Mouse (Mus musculus) urinary bladder, postnatal 14 days (tissue): ENCODE measurements at regions not wholly inside any gene's neighbourhood (a gene's known extent, or its start where the extent isn't known, plus 50 kb on each side); places are given as distances from the start of the nearest gene placed in this dataset.

Experiments used
- DNase-seq: peaks from one replicate; pipeline ENCODE4 v3.0.0; 2021; ENCODE audit warnings: low spot score

DNA sequence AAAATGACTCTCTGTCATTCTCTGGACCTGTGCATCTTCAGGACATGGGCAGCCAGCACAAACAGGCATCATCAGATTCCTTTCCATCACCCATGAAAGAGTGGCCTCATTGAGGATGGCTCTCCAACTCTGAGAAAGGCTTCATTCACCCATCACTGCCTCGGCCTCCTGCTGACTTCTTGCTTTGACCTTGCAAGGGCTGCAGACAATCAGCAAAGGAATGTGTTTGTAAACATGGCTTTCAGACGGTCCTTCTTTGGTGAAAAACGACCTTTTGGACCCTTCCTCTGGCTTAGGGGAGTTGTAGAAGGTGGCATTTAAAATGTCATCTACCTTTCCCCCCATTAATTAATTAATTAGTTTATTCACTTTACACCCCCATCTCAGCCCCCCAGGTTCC is 134.3 kb downstream of the Moxd1 start:
- no peak for DNase-seq

DNA sequence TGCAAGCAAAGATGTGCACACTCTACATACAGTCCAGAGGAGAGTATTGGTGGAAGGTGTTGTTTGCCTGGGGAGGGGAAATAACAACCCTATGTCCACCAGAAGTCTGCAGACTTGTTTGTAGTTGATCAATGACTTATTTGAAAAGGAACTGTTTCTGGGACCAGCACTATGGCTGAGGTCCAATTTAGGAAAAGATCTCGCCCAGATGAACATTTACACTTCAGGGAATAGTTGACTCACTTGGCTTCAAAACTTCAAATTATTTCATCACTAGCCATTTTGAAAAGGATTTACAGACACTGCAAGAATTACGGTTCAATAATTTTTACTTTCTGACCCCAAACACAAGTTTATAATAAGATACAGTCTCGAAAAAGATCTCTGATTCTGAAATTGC is 138.1 kb downstream of the Moxd1 start:
- no peak for DNase-seq

DNA sequence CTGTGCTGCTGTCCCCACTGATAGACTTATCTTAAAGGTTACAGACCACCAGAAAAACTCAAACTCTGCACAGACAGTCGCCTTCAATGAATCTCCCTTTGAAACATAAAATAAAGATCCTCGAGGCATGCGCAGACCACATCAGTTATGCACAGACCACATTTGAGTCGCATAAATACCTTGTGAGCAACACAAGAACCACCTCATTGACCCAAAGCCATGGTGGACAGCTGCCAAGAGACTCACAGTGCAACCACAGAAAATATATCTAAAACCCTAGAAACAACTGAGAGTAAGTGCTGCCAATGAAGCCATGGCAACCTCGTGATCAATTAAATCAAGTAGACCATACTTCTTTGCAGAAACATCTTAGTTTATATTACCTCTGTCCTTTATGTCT is 142.1 kb downstream of the Moxd1 start:
- DNase-seq = no peak

DNA sequence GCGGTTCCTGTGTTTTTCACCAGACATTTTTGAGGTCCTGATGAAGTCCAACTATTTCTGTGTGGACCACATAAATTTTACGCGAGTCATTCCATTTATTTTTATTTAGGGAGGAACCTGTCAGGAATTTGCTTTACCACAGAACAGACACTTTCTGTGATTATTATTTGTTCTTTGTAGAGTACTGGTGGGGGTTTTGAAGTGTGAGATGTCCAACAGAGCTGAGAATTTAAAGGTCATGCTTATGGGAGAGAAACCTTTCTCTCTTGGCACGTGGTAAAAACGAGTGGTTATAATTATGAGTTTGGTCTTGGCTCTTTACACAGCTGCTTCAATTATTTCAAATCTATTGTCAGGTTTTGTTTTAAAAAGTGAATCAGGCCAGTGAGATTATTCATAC is 143.7 kb downstream of the Moxd1 start:
- no peak for DNase-seq

DNA sequence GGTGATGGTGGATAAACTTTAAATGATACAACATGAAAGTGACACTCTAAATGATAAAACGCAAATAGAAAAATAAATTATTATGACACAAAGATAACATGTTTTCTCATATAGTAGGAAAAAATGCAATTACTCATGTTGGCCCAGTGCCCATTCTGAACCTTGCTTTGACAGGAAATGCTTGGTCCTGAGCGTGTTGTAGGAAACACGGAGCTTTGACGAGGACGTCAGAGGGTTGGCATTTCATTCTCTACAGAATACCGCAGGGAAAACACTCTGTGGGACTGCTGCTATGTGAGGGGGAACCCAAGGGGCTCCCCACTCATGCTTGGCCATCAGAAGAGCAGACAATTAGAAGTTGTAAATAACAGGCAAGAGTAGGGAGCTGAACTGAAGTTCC is 150.6 kb downstream of the Moxd1 start:
- peak; percentile 60 for DNase-seq

DNA sequence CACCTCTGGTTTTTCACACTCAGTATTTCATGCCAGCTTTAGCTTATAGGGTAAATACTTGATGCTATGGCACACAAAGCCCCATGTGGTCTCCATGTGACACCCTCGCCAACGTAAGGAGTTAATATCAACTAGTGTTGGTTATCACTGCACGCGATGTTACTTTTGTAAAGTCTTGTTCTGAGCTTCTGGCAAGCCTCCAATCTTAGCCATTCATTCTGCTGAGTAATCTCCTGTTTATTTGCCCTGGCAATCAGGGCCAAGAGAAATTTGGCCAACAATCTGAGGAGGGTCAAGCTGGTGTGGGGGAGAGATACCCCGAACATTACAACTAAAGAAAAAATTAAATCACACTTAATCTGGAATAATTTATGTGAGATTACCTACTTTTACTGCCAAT is 156.0 kb downstream of the Moxd1 start:
- peak; percentile 35 for DNase-seq

DNA sequence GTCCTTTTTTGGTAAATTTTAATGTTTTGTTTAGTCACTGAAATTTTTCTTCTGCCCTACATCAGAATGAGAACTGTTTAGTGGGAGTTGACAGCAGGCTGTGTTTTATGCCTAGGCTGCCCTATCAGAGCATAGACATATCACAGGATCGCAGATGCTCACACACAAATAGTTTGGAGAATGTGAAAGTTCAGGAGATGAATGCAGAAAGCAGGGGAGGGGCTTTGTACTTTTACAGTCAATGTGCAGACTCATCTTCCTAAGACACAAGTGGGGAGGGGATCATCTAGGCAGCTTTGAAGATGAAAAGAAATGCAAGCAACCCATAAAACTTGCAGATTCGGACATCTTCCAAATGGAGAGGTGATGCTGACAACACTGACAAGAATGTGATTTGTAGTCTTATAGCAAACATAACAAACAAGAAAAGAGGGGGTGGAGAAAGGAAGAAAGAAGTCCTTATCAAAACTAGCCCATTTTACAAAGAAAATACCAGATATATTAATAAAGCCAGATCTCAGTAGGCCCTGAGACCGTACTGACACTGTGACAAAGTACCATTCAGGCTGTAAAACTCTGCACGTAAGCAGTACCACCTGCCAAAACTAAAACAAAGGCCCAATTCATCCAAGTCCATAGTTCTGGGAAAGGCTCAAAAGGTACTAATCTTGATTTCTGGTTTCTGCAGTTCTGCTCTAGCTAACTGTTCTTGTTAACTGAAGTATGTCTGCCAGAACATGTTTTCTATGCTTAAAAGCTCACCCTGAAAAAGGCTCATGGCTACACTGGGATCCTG is 157.4 kb downstream of the Moxd1 start:
- DNase-seq = no peak

DNA sequence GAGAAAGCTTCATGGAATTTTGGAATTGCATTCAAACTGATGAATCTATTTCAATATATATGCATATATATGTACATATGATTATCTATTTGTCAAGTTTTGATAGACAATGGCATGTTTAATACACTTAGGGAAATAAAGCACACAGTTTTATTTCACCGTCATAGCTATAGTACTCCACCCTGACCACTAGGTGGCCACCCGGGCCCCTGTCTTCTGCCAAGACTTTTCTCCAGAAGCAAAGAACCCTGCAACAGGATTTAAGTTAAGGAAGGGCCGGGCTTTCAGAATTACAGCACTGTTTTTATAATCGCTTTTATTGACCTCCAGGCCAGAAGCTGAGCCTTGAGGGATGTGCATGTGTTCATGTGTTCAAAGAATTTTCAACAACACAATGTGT is 158.6 kb downstream of the Moxd1 start:
- DNase-seq = peak; percentile 37

DNA sequence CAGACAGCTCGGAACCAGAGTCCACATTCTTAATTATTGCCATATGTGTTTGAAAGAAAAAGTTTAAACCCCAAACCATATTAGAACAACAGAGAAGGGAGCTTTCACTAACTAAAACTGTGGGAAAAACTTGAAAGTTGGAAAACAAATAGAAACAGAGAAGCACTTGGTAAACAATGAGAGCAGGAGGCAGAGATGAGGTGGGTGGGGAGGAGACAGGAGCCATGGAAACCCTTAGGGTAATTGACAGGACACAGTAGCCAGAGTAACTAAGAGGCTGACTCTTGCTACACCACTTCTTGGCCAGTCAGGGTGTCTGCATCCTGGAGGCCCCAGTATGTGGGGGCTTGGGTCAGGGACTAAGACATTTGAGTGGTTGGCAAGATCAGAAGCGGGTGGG is 160.7 kb downstream of the Moxd1 start:
- no peak for DNase-seq

DNA sequence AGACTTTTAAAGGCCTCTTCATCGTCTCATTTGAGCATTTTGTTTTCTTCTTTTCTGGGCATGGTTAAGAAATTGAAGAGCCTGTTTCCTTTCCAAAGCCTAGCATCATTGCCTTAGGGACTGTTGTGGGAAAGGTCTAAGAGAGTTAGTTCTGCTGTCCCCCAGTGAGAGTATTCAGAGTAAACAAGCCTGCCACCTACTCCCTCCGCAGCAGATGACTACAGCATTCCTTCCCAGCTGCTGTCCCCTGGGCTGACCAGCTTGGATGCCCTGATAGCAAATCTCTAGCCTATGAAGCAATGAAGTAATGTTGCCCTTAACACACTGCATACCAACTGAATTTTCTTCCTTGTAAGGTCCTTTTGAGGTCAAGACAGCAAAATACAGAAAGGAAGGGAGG is 164.9 kb downstream of the Moxd1 start:
- DNase-seq = no peak

DNA sequence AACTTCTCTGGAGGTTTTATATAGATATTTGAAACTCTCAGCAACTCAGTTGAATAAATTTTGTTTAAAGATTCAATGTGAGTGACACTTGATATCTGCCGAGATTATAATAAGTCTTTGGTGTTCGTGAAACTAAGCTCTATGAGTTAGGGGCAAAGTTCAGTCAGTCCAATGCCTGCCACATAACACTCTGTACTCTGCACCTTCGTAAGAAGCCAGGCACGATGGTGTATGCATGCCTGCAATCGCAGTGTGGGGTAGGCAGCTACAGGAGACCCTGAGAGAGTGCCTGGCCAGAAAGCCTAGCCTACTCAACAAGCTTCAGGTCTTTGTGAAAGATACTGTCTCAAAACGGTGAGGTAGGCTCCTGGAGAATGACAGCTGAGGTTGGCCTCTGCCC is 167.7 kb downstream of the Moxd1 start:
- DNase-seq = no peak

DNA sequence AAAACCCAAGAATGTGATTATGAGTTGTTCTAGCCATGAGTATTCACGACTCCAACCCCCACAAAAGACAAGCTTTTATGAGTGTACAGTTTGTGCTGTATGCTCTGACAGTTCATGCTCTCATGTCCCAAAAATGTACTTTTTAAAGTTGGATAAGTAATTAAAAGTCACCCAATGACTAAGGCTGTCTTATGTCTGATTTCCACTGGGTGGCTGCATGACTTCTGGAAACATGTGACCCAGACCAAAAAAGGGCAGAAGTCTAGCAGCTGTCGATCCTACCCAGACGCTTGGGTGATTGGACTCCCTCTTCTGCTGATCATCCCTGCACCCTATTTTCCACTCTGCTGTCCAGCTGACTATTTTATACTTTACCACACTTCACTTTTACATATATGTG is 168.7 kb downstream of the Moxd1 start:
- no peak for DNase-seq

DNA sequence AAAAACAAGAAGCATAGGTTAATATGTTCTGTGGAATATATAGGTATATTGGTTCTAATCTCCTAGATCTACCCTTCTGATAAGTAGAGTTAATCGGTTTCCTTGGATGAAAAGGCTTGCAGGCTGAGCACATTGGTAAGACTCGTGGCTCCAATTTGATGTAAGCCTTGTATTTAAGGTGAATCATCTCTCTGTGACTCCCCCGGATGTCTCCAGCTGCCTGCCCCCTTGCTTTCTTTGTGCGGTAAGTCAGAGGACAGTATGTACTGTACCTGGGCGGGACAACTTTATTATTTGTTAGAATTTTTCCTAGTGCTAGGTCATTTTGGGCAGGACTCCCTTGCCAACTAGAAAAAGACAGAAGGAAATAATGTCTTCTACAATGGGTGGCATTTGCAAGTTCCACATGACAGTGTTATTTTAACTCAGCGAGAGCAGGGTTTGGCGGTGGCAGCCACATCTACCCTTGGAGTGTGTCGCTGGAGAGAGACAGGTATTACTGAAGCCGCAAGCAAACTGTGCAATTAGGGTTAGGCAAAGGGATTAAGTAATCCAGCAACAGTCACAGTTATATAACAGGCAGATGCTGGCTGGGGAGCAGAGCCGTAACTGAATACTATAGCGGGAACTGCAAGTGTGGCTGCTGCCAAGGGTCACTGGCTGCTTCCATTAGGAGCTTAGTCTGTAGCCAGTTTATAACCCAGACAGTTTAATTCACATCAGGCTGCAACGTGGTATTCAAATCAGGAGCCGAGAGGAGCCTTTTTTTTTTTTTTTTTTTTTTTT is 172.9 kb downstream of the Moxd1 start:
- DNase-seq = peak; percentile 59

DNA sequence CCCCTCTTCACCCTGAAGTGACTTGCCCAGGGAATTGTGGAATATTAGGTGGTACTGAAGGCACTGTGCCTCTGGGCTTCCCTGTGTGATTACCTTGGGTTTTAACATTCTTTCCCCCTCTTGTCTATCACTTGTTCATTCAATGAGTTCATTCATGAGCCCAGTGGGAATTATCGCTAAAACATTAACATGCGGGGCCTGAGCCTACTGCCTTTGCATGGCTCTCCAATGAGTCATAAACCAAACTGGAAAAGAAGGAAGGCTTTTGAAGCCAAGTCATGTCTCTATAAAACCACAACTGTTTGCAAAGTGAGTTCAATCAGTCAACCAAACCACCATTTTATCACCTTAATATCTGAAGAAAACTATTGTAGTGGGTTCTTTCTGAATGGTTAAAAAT is 173.8 kb downstream of the Moxd1 start:
- DNase-seq = peak; percentile 22

DNA sequence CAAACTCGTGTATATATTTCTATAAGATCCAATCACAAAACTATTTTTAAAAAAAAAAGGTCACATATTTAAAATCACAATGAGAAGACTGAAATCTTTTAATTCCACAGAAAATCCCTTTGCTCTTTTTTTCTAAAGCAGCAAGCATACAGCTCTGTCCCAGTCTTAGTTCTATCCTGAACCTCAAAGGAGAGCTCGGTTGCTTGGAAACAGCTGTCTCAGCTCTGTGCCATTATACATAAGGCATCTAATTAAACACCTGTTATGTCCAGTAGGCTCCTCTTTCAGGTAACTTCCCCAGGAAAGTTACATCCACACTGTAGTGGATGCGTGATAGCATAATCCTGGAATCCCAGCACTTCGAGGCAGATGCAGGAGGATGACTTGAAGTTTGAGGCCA is 181.5 kb downstream of the Moxd1 start:
- DNase-seq = no peak

DNA sequence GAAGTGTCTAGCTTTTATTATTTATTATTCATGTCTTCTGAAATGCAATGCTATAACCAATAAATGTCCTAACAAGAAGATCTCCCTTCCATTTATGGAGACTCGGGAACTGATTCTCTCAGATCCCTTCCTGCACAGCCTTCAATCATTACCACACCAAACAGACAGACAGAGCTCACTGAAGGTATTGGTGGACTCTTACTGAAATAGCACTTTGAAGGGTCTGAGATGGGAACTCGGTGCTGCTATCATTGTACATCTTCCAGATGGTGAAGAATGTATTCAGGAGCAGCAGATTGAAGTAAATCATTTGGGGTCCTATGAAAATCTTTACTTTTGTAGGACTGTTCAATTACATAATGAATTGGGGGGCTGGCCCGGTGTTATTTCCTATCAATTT is 183.6 kb downstream of the Moxd1 start:
- DNase-seq = no peak

DNA sequence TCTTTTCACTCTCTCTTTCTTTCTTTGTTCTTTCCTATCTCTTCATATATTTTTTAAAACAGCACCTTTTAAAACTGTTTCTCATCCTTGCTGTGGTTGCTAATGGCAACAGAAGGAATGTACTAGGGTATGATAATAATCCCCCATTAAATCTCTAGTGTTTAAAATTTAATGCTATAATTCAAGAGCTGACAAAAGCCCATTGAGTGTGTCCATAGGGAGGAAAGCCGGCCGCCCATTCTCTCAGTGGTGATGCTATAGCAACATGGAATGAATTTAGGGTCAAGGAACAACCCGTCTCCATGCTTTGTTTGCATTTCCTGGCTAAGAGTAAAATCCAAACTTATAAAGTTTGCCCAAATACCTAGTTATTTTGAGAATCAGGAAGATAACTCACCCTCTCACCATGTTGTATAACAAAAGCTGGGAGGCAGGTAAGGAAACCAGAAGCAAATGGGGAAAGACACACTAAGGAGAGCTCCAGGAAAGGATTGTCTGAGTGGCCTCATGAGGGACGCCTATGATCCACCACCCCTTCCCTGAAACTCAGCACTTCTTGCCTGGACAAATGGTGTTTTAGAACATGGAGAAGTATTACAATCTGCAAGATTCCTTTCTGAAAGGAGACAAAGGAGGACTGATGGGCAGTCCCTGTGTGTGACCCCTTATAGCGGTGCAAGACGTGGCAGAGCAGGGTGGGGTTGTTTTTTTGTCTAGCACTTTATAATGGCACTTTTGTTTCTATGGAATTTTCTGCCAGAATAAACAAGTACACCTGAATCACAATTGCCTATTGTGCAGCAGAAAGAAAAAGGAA is 184.3 kb downstream of the Moxd1 start:
- DNase-seq = no peak

DNA sequence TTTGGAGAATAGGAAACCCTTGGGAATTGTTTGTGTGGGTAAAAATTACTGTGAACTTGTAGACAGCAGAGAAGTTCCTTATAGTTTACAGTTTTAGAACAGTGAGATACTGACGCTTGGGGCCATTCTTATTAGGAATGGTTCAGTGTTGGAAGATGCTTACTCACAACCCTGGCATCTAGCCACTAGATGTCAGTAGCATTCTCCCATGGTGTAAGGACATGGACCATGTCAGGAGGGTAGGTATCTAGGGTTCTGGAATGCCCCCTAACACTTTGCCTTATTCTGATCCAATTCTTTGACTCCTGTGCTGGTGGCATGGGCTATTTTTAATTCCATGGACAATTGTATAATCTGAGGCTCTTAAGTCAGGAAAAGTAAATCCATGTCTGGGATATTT is 185.3 kb upstream of the Ccn2 start:
- no peak for DNase-seq

DNA sequence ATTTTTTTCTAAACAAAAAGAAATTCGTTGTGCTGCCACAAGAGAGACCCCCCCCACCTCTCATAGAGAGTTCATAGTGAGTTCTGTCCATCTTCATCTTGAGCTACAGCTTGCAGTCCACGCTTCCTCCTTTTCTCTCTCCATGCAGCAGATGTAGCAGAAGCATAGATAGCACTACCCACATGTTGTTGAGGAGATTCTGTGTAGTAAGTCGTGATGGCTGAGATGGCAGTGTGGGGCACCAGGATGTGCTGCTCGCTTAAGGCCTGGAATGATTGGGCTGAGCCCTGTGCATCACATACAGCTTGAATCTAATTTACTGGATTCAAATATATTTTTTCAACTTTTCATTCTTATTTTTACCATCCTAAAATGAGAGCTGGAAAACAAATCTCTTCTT is 184.4 kb upstream of the Ccn2 start:
- no peak for DNase-seq

DNA sequence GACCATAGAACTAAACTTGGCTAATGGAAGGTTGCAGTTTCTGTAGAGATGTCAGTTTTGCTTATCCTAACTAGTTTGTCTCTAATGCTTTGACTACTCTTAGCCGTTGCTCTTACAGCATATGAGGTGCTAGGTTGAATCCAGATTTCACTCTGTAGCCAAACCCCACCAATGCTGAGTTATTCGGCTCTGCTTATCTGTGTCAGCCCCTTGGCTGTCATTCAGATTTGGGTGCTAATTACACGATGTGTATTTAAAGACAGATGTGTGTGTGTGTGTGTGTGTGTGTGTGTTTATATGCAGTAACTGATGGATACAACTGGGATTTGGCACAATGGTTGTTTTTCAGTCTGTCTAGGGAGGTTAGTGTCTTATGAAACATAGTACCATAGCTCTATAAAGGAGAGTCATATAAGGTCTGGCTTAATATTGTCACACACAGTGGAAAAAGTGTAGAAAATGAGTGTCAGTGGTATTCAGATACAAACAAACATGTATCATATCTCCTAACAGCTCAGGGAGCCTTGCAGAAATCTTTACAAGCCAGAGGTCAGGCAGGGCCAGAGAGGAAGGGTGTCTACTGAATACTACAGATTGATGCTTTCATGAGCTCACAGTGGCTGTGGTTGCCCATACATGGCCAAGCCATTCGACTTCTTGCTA is 172.6 kb upstream of the Ccn2 start:
- DNase-seq = no peak

DNA sequence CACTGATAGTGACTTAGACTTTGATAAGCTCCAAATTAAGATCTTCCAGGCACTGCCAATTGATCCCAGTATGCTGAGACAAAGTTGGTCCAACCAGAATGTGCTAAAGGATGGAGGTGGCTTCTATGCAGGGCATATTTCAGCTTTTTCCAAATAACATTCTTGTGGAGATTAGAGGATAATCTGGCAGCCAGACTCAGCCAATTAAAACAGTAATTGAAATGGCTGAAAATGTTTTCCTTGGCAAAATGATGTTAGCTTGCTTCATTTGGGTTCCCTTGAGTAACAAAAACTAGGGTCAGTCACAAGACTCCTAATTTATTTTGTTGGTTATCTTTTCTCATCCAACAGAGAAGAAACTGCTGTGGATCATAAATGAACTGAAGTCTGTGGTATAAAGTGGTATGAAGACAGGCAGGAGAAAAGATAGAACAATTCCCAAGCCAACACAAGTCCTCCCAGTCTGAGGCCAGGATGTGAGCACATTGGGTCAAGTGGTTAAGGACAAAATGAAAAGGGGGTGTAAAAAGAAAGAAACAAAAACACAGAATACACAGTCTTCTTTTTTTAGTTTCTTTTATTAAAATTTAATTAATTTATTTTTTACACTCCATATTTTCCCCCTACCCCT is 161.4 kb upstream of the Ccn2 start:
- no peak for DNase-seq

DNA sequence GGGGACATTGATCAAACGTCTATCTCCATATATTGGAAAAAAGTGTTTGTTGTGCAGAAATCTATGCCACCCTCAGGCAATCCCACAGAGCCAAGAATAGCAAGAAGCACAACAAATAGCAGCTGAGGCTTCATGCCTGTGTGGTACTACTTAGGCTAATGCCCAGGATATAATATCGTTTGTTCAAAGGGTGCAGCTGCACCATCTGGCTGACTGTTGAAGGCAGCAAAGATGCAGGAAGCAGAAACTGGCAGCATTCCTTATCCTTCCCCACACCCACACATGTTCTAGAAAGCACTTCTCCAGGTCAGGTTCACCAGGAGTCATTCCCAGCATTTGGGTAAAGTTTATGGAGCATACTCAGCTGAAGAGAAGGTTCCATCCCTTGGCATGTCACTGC is 158.1 kb upstream of the Ccn2 start:
- no peak for DNase-seq
